Comparison of ENCODE assay signal across 21 mouse cellular contexts in genomic region chr11:11905518-11905917, GRCm38 (mm10). TPM values are rescaled to one million over a fixed set of nuclear protein-coding genes. Genes with fewer than 3 reads are reported as not detected.
A peak's percentile ranks its signal among the peaks of the same experiment; 100 is the strongest.
DNase-seq lines count a peak whose midpoint lies in the region; TF ChIP-seq lines count a peak whose summit lies in the region.
"Had no signal": no experiment of that assay in that cellular context is flagged by ENCODE, and none has a peak within 500 bp of the region (broad histone marks: within the 10 kb centered on the region; RNA-seq: fewer than 3 reads in every experiment).

No protein-coding gene starts in this region.

- H3K4me1 ChIP-seq in CH12.LX (ENCODE audit: control insufficient read depth in 1 of 2, insufficient read depth in 2 of 2) (peaks cover 8 to 36% of the 10 kb centered on the region in 2 experiments), ES-Bruce4 (ENCODE audit: control insufficient read depth, insufficient read depth, low read length) (peaks cover 1% of the 10 kb centered on the region), ES-E14 (ENCODE audit: control insufficient read depth in 2 of 2, insufficient read depth in 2 of 2, low read length in 2 of 2, poor library complexity in 1 of 2) (peaks cover 6 to 7% of the 10 kb centered on the region in 2 experiments; a peak in 2 of 4 replicates)

- H3K4me3 ChIP-seq in CH12.LX (replicated peaks in 1 of 3; ENCODE audit: low read depth in 2 of 3, low read length in 2 of 3, poor library complexity in 1 of 3) = no peak overlapping the region
- H3K4me3 ChIP-seq in ES-Bruce4 (ENCODE audit: low read depth, low read length) = no peak overlapping the region
- H3K4me3 ChIP-seq in ES-E14 (ENCODE audit: insufficient read depth in 1 of 2, low read depth in 1 of 2, low read length in 2 of 2, poor library complexity in 1 of 2, severe bottlenecking in 1 of 2) = no peak overlapping the region

- no peaks in the 10 kb centered on the region for H3K79me2 ChIP-seq in CH12.LX (replicated peaks; ENCODE audit: control insufficient read depth, extremely low read depth, insufficient read depth, poor library complexity, severe bottlenecking)

- no peak for DNase-seq in CH12.LX (ENCODE audit: extremely low read depth)
- no peak for DNase-seq in ES-E14 (ENCODE audit: low read depth, low spot score)
- no peak for DNase-seq in kidney, postnatal 10 days
- no peak for DNase-seq in B cell, adult 2 months
- no peak for DNase-seq in right cerebral cortex, postnatal 25 days
- DNase-seq: adrenal gland, adult 2 months; adrenal gland, adult 8-10 months; adrenal gland, postnatal 10 days; adrenal gland, postnatal 14 days; adrenal gland, postnatal 25 days; adrenal gland, postnatal 36 days; cerebellum, adult 11 months; cerebellum, adult 11-12 months; cerebellum, adult 18-20 months; cerebellum, adult 2 months; cerebellum, adult 8-10 months; cerebellum, adult 9-10 months; cerebellum, adult 9-11 months had no signal

- H3K27ac ChIP-seq in CH12.LX (ENCODE audit: insufficient read depth, low read depth) = no peak overlapping the region
- H3K27ac ChIP-seq in ES-Bruce4 (ENCODE audit: insufficient read depth, low read length) = peak overlapping the region; percentile 88; the same call in 1 of the 2 replicates
- H3K27ac ChIP-seq in ES-E14 (ENCODE audit: insufficient read depth, low read depth, low read length, poor library complexity, severe bottlenecking) = no peak overlapping the region; the same call in 1 of the 2 replicates

- TF ChIP-seq RAD21 in CH12.LX (IDR thresholded peaks at IDR 0.05; ENCODE audit: low read depth, low read length) = no peak

- TF ChIP-seq EP300 in CH12.LX (IDR thresholded peaks at IDR 0.05; ENCODE audit: low read length) (no peak), ES-Bruce4 (IDR thresholded peaks at IDR 0.05; ENCODE audit: insufficient read depth, low read depth, low read length) (no peak)

- no peaks in the 10 kb centered on the region for H3K9me3 ChIP-seq in CH12.LX (replicated peaks; ENCODE audit: low read length)
- no peaks in the 10 kb centered on the region; the same call in 1 of the 2 replicates for H3K9me3 ChIP-seq in ES-Bruce4 (replicated peaks; ENCODE audit: control insufficient read depth, insufficient read depth, low read length, poor library complexity, severe bottlenecking)
- no peaks in the 10 kb centered on the region for H3K9me3 ChIP-seq in ES-E14 (ENCODE audit: control insufficient read depth, insufficient read depth, low read depth, low read length)
- H3K9me3 ChIP-seq: G1E had no signal

- H3K36me3 ChIP-seq in CH12.LX (replicated peaks in 1 of 2; ENCODE audit: control insufficient read depth in 1 of 2, insufficient read depth in 1 of 2, low read length in 1 of 2) (no peaks in the 10 kb centered on the region), ES-Bruce4 (ENCODE audit: control insufficient read depth, insufficient read depth, low read length, poor library complexity, severe bottlenecking) (no peaks in the 10 kb centered on the region), ES-E14 (ENCODE audit: control insufficient read depth, insufficient read depth, low read length, poor library complexity, severe bottlenecking) (no peaks in the 10 kb centered on the region)
- H3K36me3 ChIP-seq: G1E had no signal

- dilution Hi-C loops in CH12.LX (cut with MboI; ENCODE audit: extremely low pct_ligation_motif_present, extremely low pct_unique_long_range_greater_than_20kb, low sequenced_read_pairs) = no loop called here

- no peak for TF ChIP-seq POLR2A in CH12.LX (IDR thresholded peaks at IDR 0.05; ENCODE audit: low read depth, low read length)
- no peak for TF ChIP-seq POLR2A in ES-Bruce4 (IDR thresholded peaks at IDR 0.05; ENCODE audit: insufficient read depth, low read length)

- no peak overlapping the region for H3K4me2 ChIP-seq in CH12.LX (ENCODE audit: insufficient read depth, low read depth, poor library complexity, severe bottlenecking)

- H3K9ac ChIP-seq in CH12.LX (ENCODE audit: insufficient read depth, low read depth) = no peak overlapping the region
- no peak overlapping the region for H3K9ac ChIP-seq in ES-Bruce4 (ENCODE audit: low read depth, poor library complexity, severe bottlenecking)
- no peak overlapping the region for H3K9ac ChIP-seq in ES-E14 (ENCODE audit: insufficient read depth, low read depth, low read length, poor library complexity, severe bottlenecking)

- in situ Hi-C loops in CH12.LX (cut with MboI; ENCODE audit: low pct_ligation_motif_present, low pct_unique_long_range_greater_than_20kb, low sequenced_read_pairs) = no loop called here
- in situ Hi-C loops in ES-E14 (cut with MboI; ENCODE audit: low sequenced_read_pairs in 2 of 2, unreplicated experiment in 2 of 2) = no loop called here

- TF ChIP-seq CTCF in CH12.LX (conservative IDR thresholded peaks at IDR 0.05 in 1 of 2, IDR thresholded peaks at IDR 0.05 in 1 of 2; ENCODE audit: low read depth in 2 of 2, low read length in 2 of 2) (no peak), ES-Bruce4 (IDR thresholded peaks at IDR 0.05; ENCODE audit: low read depth, low read length) (no peak)

- H3K27me3 ChIP-seq in CH12.LX (replicated peaks) = no peaks in the 10 kb centered on the region
- H3K27me3 ChIP-seq in ES-Bruce4 (ENCODE audit: control insufficient read depth, insufficient read depth, low read length, poor library complexity, severe bottlenecking) = no peaks in the 10 kb centered on the region
- H3K27me3 ChIP-seq: Patski had no signal

TF ChIP-seq in CH12.LX, 34 proteins besides CTCF, POLR2A, EP300 and RAD21:
- TF ChIP-seq E2F4 (IDR thresholded peaks at IDR 0.05; ENCODE audit: insufficient replicate concordance, low read depth, low read length) (no peak), ZNF384 (IDR thresholded peaks at IDR 0.05; ENCODE audit: low read depth, low read length) (peak; percentile 89)

TF ChIP-seq in ES-E14, 5 proteins besides CTCF, POLR2A, EP300 and RAD21:
- TF ChIP-seq HCFC1 (IDR thresholded peaks at IDR 0.05; ENCODE audit: borderline replicate concordance, insufficient read depth, low read length) (no peak), ZNF384 (IDR thresholded peaks at IDR 0.05; ENCODE audit: low read depth, low read length) (peak; percentile 72; the same call in 1 of the 2 replicates), ZC3H11A (IDR thresholded peaks at IDR 0.05; ENCODE audit: borderline replicate concordance, low read depth, low read length) (no peak)
TF ChIP-seq in ES-E14: peak in this region for 1.

RNA-seq across cellular contexts. Expression of gene Ddc, which starts 7.6 kb away (rescaled TPM):
- not detected in 2 replicates for total RNA-seq in CH12.LX (2012; rRNA removed)
- total RNA-seq in CH12.LX (2014; rRNA removed) = 0.17 and 0.19 TPM in 2 replicates
- polyA plus RNA-seq in CH12.LX (2012; ENCODE audit: insufficient read length, low read depth) = 0.12 and 0.33 TPM in 2 replicates
- 7.0 and 9.1 TPM in 2 replicates for polyA plus RNA-seq in ES-Bruce4 (2011; ENCODE audit: insufficient read depth, insufficient read length, low read depth, missing spikeins)
- 16.1 and 29.1 TPM in 2 replicates for total RNA-seq in ES-E14 (2012; rRNA removed)

Comparison
In these comparisons a context has a peak if more than half of its experiments do, and no peak if none do; other contexts are left out.
1. RNA of gene Ddc, which starts 7.6 kb away (total RNA-seq): 16.1 to 29.1 TPM in ES-E14; 0.17 to 0.19 TPM in CH12.LX; every median in the first group is over 10 times any median in the second.